Mouse (Mus musculus) forebrain, embryonic 11.5 days (tissue): ENCODE results near the gene Zfyve28. TPM values are rescaled to one million over a fixed set of nuclear protein-coding genes. Genes with fewer than 3 reads are reported as not detected.
A peak's percentile ranks its signal among the peaks of the same experiment; 100 is the strongest.

Experiments used
- ATAC-seq: fragments of 200-750 bp; cut with Nextera tagmentation; replicated peaks from 2 replicates; pipeline ENCODE4 v1.8.0; 2017; ENCODE audit warnings: moderate TSS enrichment; ENCODE audit not compliant: low FRiP score
- DNase-seq: peaks from one replicate; pipeline ENCODE4 v3.0.0-alpha.2; 2017; ENCODE audit warnings: low spot score
- H3K27ac ChIP-seq: fragments of 300-500 bp; sonication (generic); 2 replicates; pipeline ENCODE4 v1.5.1; 2014; ENCODE audit warnings: low read depth, low read length
- H3K27me3 ChIP-seq: fragments of 300-500 bp; sonication (generic); 2 replicates; pipeline ENCODE4 v1.6.1; 2014; ENCODE audit warnings: mild to moderate bottlenecking, low read length, mixed read lengths; ENCODE audit not compliant: control insufficient read depth, insufficient read depth
- H3K36me3 ChIP-seq: fragments of 300-500 bp; sonication (generic); 2 replicates; pipeline ENCODE4 v1.6.1; 2014; ENCODE audit warnings: mild to moderate bottlenecking, low read length, moderate library complexity, mixed read lengths; ENCODE audit not compliant: control insufficient read depth, insufficient read depth
- H3K4me1 ChIP-seq: fragments of 300-500 bp; sonication (generic); replicated peaks from 2 replicates; pipeline ENCODE4 v1.6.1; 2014; ENCODE audit warnings: low read length, mixed read lengths; ENCODE audit not compliant: control insufficient read depth, insufficient read depth
- H3K4me2 ChIP-seq: fragments of 300-500 bp; sonication (generic); 2 replicates; pipeline ENCODE4 v1.6.1; 2014; ENCODE audit warnings: low read depth, mild to moderate bottlenecking, low read length, moderate library complexity, mixed read lengths; ENCODE audit not compliant: severe bottlenecking
- H3K4me3 ChIP-seq: fragments of 300-500 bp; sonication (generic); 2 replicates; pipeline ENCODE4 v1.5.1; 2014; ENCODE audit warnings: low read depth, low read length
- H3K9ac ChIP-seq: fragments of 300-500 bp; sonication (generic); 2 replicates; pipeline ENCODE4 v1.6.1; 2014; ENCODE audit warnings: low read length
- H3K9me3 ChIP-seq: fragments of 300-500 bp; sonication (generic); 2 replicates; pipeline ENCODE4 v1.6.1; 2016; ENCODE audit warnings: low read length, mixed read lengths; ENCODE audit not compliant: control insufficient read depth
- WGBS: fragments of 180-500 bp; shearing (Covaris S2); extraction: QIAGEN DNeasy Blood & Tissue Kit; methylation state at CpG from one replicate; pipeline ENCODE4 v1.1.7; 2014; 5-methylcytosine and 5-hydroxymethylcytosine counted together
- polyA plus RNA-seq: library from polyadenylated mRNA; unstranded; fragments of >200 nt; fragmentation: Nextera tagmentation; extraction: Ambion mirVana; gene quantifications from 2 replicates; pipeline ENCODE4 v1.2.1, GENCODE M21; 2014

Zfyve28 gene
- polyA plus RNA-seq, 1 experiment from 2014 or later = 1.6 TPM

- Histone ChIP-seq H3K4me2 (no peak overlapping the region), H3K4me3 (no peak overlapping the region), H3K4me1 (peaks cover 7% of the 10 kb centered on the region), H3K27ac (no peak overlapping the region), H3K27me3 (no peaks in the 10 kb centered on the region), H3K36me3 (no peaks in the 10 kb centered on the region), H3K9me3 (no peaks in the 10 kb centered on the region), H3K9ac (no peak overlapping the region)
- no peak for ATAC-seq
- DNase-seq = no peak
Observed at GRCm38 (mm10) chr5:34325286-34325685, 37.0 kb upstream of the Zfyve28 start.

- no peaks in the 10 kb centered on the region for H3K27me3 ChIP-seq
- no peak overlapping the region for H3K4me2 ChIP-seq
- no peaks in the 10 kb centered on the region for H3K9me3 ChIP-seq
- no peak for ATAC-seq
- H3K9ac ChIP-seq = no peak overlapping the region
- H3K4me3 ChIP-seq = no peak overlapping the region
- H3K27ac ChIP-seq = no peak overlapping the region
- 92% methylated on average over 4 of the region's 4 CpGs for WGBS
- H3K4me1 ChIP-seq = peaks cover under 1% of the 10 kb centered on the region
- H3K36me3 ChIP-seq = no peaks in the 10 kb centered on the region
- DNase-seq = no peak
Observed at GRCm38 (mm10) chr5:34321236-34321635, 33.0 kb upstream of the Zfyve28 start.

- no peak for ATAC-seq
- Histone ChIP-seq H3K4me3 (no peak overlapping the region), H3K27me3 (no peaks in the 10 kb centered on the region), H3K9ac (no peak overlapping the region), H3K4me1 (no peaks in the 10 kb centered on the region), H3K36me3 (no peaks in the 10 kb centered on the region), H3K9me3 (no peaks in the 10 kb centered on the region), H3K27ac (no peak overlapping the region), H3K4me2 (no peak overlapping the region)
- 65% methylated on average over 2 of the region's 2 CpGs for WGBS
- DNase-seq = peak; percentile 22
Observed at GRCm38 (mm10) chr5:34319491-34320034, 31.3 kb upstream of the Zfyve28 start.

GRCm38 (mm10) chr5:34309016-34309415 is 20.8 kb upstream of the Zfyve28 start:
- no peak for DNase-seq
- H3K4me3 ChIP-seq = no peak overlapping the region
- H3K27me3 ChIP-seq = no peaks in the 10 kb centered on the region
- no peak overlapping the region for H3K27ac ChIP-seq
- H3K4me1 ChIP-seq = no peaks in the 10 kb centered on the region
- no peak for ATAC-seq
- H3K9ac ChIP-seq = no peak overlapping the region
- 88% methylated on average over 3 of the region's 3 CpGs for WGBS
- no peak overlapping the region for H3K4me2 ChIP-seq
- no peaks in the 10 kb centered on the region for H3K36me3 ChIP-seq
- H3K9me3 ChIP-seq = no peaks in the 10 kb centered on the region

GRCm38 (mm10) chr5:34302377-34302776 is 14.1 kb upstream of the Zfyve28 start:
- ATAC-seq = no peak
- no peaks in the 10 kb centered on the region for H3K4me1 ChIP-seq
- H3K9ac ChIP-seq = no peak overlapping the region
- no peaks in the 10 kb centered on the region for H3K27me3 ChIP-seq
- WGBS = 86% methylated on average over 7 of the region's 7 CpGs
- no peak overlapping the region for H3K27ac ChIP-seq
- no peak for DNase-seq
- H3K36me3 ChIP-seq = no peaks in the 10 kb centered on the region
- no peak overlapping the region for H3K4me3 ChIP-seq
- no peaks in the 10 kb centered on the region for H3K9me3 ChIP-seq
- no peak overlapping the region for H3K4me2 ChIP-seq

- no peak overlapping the region for H3K4me3 ChIP-seq
- ATAC-seq (no peak), DNase-seq (no peak)
- H3K4me2 ChIP-seq = no peak overlapping the region
- no peaks in the 10 kb centered on the region for H3K4me1 ChIP-seq
- no peaks in the 10 kb centered on the region for H3K9me3 ChIP-seq
- H3K9ac ChIP-seq = no peak overlapping the region
- no peaks in the 10 kb centered on the region for H3K27me3 ChIP-seq
- H3K36me3 ChIP-seq = no peaks in the 10 kb centered on the region
- H3K27ac ChIP-seq = no peak overlapping the region
- WGBS = 89% methylated on average over 10 of the region's 10 CpGs
Observed at GRCm38 (mm10) chr5:34298937-34299535, 10.8 kb upstream of the Zfyve28 start.

GRCm38 (mm10) chr5:34298061-34298460 is 9.8 kb upstream of the Zfyve28 start:
- no peak overlapping the region for H3K27ac ChIP-seq
- H3K36me3 ChIP-seq = no peaks in the 10 kb centered on the region
- H3K9me3 ChIP-seq = no peaks in the 10 kb centered on the region
- no peak for ATAC-seq
- H3K4me1 ChIP-seq = no peaks in the 10 kb centered on the region
- H3K27me3 ChIP-seq = no peaks in the 10 kb centered on the region
- H3K9ac ChIP-seq = no peak overlapping the region
- no peak overlapping the region for H3K4me3 ChIP-seq
- 54% methylated on average over 4 of the region's 4 CpGs for whole genome bisulfite sequencing
- no peak overlapping the region for H3K4me2 ChIP-seq
- no peak for DNase-seq

- no peaks in the 10 kb centered on the region for H3K4me1 ChIP-seq
- 100% methylated on average over 2 of the region's 2 CpGs for WGBS
- no peaks in the 10 kb centered on the region for H3K27me3 ChIP-seq
- no peak overlapping the region for H3K4me2 ChIP-seq
- no peaks in the 10 kb centered on the region for H3K36me3 ChIP-seq
- DNase-seq (no peak), ATAC-seq (no peak)
- no peak overlapping the region for H3K4me3 ChIP-seq
- no peak overlapping the region for H3K9ac ChIP-seq
- H3K27ac ChIP-seq = no peak overlapping the region
- H3K9me3 ChIP-seq = no peaks in the 10 kb centered on the region
Observed at GRCm38 (mm10) chr5:34295141-34295540, 6.9 kb upstream of the Zfyve28 start.

GRCm38 (mm10) chr5:34294696-34295095 is 6.4 kb upstream of the Zfyve28 start:
- Histone ChIP-seq H3K27ac (no peak overlapping the region), H3K4me1 (no peaks in the 10 kb centered on the region), H3K36me3 (no peaks in the 10 kb centered on the region), H3K9ac (no peak overlapping the region), H3K27me3 (peaks cover under 1% of the 10 kb centered on the region; the same call in 1 of the 2 replicates), H3K9me3 (no peaks in the 10 kb centered on the region), H3K4me2 (no peak overlapping the region), H3K4me3 (no peak overlapping the region)
- DNase-seq (no peak), ATAC-seq (no peak)
- 32% methylated on average over 2 of the region's 2 CpGs for WGBS
